Mouse (Mus musculus): ENCODE measurements around the gene AL732309.1. TPM values are rescaled to one million over a fixed set of nuclear protein-coding genes. Genes with fewer than 3 reads are reported as not detected.

AL732309.1 gene
- polyA plus RNA-seq, 1 experiment from 2014 or later: 4.2 TPM

DNA sequence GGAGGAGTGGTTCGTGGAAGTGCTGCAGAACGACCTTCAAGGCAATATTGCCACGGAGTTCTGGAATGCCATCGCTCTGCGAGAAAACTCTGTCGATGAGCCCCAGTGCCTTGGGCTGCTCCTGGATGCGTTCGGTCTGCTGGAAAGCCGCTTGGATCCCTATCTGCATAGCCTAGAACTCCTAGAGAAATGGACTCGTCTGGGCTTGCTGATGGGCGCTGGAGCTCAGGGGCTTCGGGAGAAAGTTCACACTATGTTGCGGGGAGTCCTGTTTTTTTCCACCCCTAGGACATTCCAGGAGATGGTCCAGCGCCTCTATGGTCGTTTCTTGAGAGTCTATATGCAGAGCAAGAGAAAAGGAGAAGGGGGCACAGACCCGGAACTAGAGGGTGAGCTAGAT lies 26.3 kb upstream of the AL732309.1 start:
- DNase-seq (ENCODE audit: low spot score): no peak
- peaks cover 10% of the 10 kb centered on the region for H3K36me3 ChIP-seq (replicated peaks; ENCODE audit: control insufficient read depth, insufficient read depth, low read depth, low read length)
- peaks cover 4% of the 10 kb centered on the region; the same call in 1 of the 2 replicates for H3K4me1 ChIP-seq (ENCODE audit: control insufficient read depth, insufficient read depth, low read length)

GRCm38 (mm10) chr2:25272515-25272914 lies 25.9 kb upstream of the AL732309.1 start:
- WGBS: under 1% methylated on average over 29 of the region's 29 CpGs
- Histone ChIP-seq H3K4me3 (ENCODE audit: low read depth, low read length) (peak overlapping the region; percentile 94), H3K27me3 (ENCODE audit: control insufficient read depth, insufficient read depth, low read length) (no peaks in the 10 kb centered on the region), H3K36me3 (replicated peaks; ENCODE audit: control insufficient read depth, insufficient read depth, low read depth, low read length) (peaks cover 7% of the 10 kb centered on the region), H3K27ac (replicated peaks; ENCODE audit: low read depth, low read length) (no peak overlapping the region; the same call in 1 of the 2 replicates), H3K4me1 (ENCODE audit: control insufficient read depth, insufficient read depth, low read length) (peaks cover 4% of the 10 kb centered on the region; the same call in 1 of the 2 replicates), H3K9ac (replicated peaks; ENCODE audit: low read length) (peak overlapping the region; percentile 87), H3K4me2 (ENCODE audit: low read depth, low read length) (peak overlapping the region; percentile 90), H3K9me3 (replicated peaks; ENCODE audit: control insufficient read depth, low read length) (no peaks in the 10 kb centered on the region)
- ATAC-seq (replicated peaks; ENCODE audit: insufficient number of reproducible peaks, low FRiP score, low TSS enrichment, low read depth) (peak; percentile 56), DNase-seq (ENCODE audit: low spot score) (no peak)

More for the DNA sequence above, 26.3 kb upstream of the AL732309.1 start:
- Histone ChIP-seq H3K27ac (replicated peaks; ENCODE audit: low read depth, low read length) (no peak overlapping the region), H3K4me2 (ENCODE audit: low read depth, low read length) (peak overlapping the region; percentile 90), H3K4me3 (ENCODE audit: low read depth, low read length) (peak overlapping the region; percentile 94), H3K9ac (replicated peaks; ENCODE audit: low read length) (peak overlapping the region; percentile 87), H3K27me3 (ENCODE audit: control insufficient read depth, insufficient read depth, low read length) (no peaks in the 10 kb centered on the region), H3K9me3 (replicated peaks; ENCODE audit: control insufficient read depth, low read length) (no peaks in the 10 kb centered on the region)
- 42% methylated on average over 16 of the region's 16 CpGs for WGBS
- ATAC-seq (replicated peaks; ENCODE audit: insufficient number of reproducible peaks, low FRiP score, low TSS enrichment, low read depth): no peak

DNA sequence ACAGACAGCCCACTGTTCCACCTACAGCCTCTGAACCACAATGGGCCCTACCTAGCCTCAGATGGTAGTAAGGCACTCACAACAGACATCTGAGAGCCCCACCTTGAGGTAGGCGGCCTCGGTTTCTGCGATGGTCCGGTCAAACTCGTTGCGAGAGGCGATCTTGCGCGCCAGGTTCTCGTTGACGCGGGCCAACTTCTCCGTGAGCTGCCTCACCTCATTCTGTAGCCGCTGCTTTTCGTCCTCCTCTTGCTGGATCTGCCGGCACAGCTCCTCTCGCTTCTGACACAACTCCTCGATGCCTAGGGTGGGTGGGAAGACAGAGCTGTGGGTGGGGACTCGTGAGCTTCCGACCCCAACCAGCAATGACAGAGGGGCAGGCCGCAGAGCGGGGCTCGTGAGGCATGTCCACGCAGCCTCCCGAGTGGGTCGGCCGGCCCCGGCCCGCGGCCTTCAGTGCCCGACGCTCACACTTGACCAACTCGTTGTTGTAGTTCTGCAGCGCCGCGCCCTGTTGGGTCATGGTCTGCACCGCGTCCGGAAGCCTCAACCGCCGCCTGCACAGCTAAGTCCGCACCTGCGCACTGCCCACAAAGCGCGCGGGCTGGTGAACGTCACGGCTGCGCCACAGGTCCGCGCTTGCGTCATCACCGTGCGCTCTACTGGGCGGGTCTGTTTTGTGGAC lies 25.3 kb upstream of the AL732309.1 start, which contains the start of the genes Ssna1 and Anapc2:
Ssna1 (minus strand) TSS at position 612 of the 685 bp plus-strand sequence.
Anapc2 (plus strand) TSS at position 652 of the 685 bp plus-strand sequence.
- Histone ChIP-seq H3K36me3 (replicated peaks; ENCODE audit: control insufficient read depth, insufficient read depth, low read depth, low read length) (peaks cover 5% of the 10 kb centered on the region), H3K9me3 (replicated peaks; ENCODE audit: control insufficient read depth, low read length) (no peaks in the 10 kb centered on the region), H3K4me1 (ENCODE audit: control insufficient read depth, insufficient read depth, low read length) (peaks cover 4% of the 10 kb centered on the region; the same call in 1 of the 2 replicates), H3K9ac (replicated peaks; ENCODE audit: low read length) (peak within 1 kb of the TSS; percentile 87), H3K27ac (replicated peaks; ENCODE audit: low read depth, low read length) (peak within 1 kb of the TSS; percentile 22; the same call in 1 of the 2 replicates), H3K4me3 (ENCODE audit: low read depth, low read length) (peak within 1 kb of the TSS; percentile 94), H3K4me2 (ENCODE audit: low read depth, low read length) (peak within 1 kb of the TSS; percentile 90), H3K27me3 (ENCODE audit: control insufficient read depth, insufficient read depth, low read length) (no peaks in the 10 kb centered on the region)
- ATAC-seq (replicated peaks; ENCODE audit: insufficient number of reproducible peaks, low FRiP score, low TSS enrichment, low read depth) (peak; percentile 94), DNase-seq (ENCODE audit: low spot score) (peak; percentile 99)
- under 1% methylated on average over 54 of the region's 55 CpGs for WGBS

DNA sequence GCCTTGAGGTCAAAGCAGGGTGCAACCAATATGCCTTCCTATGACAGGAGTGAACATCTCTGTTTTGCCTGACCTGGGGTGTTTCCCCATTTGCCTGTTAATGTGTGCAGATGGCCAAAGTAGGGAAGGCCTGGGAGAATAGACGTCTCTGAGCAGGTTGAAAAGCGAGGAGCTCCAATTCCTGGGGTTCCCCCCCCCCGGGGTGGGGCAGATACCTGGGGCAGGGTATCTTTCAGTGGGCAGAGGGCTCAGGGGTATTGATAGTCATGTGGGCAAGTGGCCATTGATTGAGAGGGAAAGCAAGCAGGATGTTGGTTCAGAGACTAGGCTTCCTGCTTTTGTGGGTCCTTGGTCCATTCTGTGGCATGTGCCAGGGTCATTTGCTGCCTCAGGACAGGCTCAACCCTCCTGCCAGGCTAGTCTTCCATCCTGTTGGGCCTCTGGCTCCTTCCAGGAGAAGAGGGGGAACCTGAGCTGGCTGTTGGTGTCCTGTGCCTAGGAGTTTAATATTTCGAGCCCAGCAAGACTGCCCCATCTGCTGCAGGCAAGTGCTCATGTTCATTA lies 21.2 kb upstream of the AL732309.1 start:
- Histone ChIP-seq H3K4me3 (ENCODE audit: low read depth, low read length) (no peak overlapping the region), H3K9me3 (replicated peaks; ENCODE audit: control insufficient read depth, low read length) (no peaks in the 10 kb centered on the region), H3K36me3 (replicated peaks; ENCODE audit: control insufficient read depth, insufficient read depth, low read depth, low read length) (no peaks in the 10 kb centered on the region; the same call in 1 of the 2 replicates), H3K27me3 (ENCODE audit: control insufficient read depth, insufficient read depth, low read length) (peaks cover 12% of the 10 kb centered on the region), H3K4me1 (ENCODE audit: control insufficient read depth, insufficient read depth, low read length) (peaks cover 9% of the 10 kb centered on the region), H3K27ac (replicated peaks; ENCODE audit: low read depth, low read length) (no peak overlapping the region), H3K9ac (replicated peaks; ENCODE audit: low read length) (no peak overlapping the region), H3K4me2 (ENCODE audit: low read depth, low read length) (no peak overlapping the region)
- DNase-seq (ENCODE audit: low spot score) (no peak), ATAC-seq (replicated peaks; ENCODE audit: insufficient number of reproducible peaks, low FRiP score, low TSS enrichment, low read depth) (no peak)
- WGBS: 74% methylated on average over 4 of the region's 4 CpGs

GRCm38 (mm10) chr2:25267241-25267640 lies 20.6 kb upstream of the AL732309.1 start:
- peaks cover 12% of the 10 kb centered on the region for H3K27me3 ChIP-seq (ENCODE audit: control insufficient read depth, insufficient read depth, low read length)
- H3K9me3 ChIP-seq (replicated peaks; ENCODE audit: control insufficient read depth, low read length): no peaks in the 10 kb centered on the region
- DNase-seq (ENCODE audit: low spot score): no peak
- no peak overlapping the region for H3K9ac ChIP-seq (replicated peaks; ENCODE audit: low read length)
- peaks cover 9% of the 10 kb centered on the region for H3K4me1 ChIP-seq (ENCODE audit: control insufficient read depth, insufficient read depth, low read length)
- H3K4me2 ChIP-seq (ENCODE audit: low read depth, low read length): no peak overlapping the region
- H3K4me3 ChIP-seq (ENCODE audit: low read depth, low read length): no peak overlapping the region
- ATAC-seq (replicated peaks; ENCODE audit: insufficient number of reproducible peaks, low FRiP score, low TSS enrichment, low read depth): no peak
- no peak overlapping the region for H3K27ac ChIP-seq (replicated peaks; ENCODE audit: low read depth, low read length)
- H3K36me3 ChIP-seq (replicated peaks; ENCODE audit: control insufficient read depth, insufficient read depth, low read depth, low read length): no peaks in the 10 kb centered on the region; the same call in 1 of the 2 replicates

- DNase-seq (ENCODE audit: low spot score) (no peak), ATAC-seq (replicated peaks; ENCODE audit: insufficient number of reproducible peaks, low FRiP score, low TSS enrichment, low read depth) (no peak)
- WGBS: 58% methylated on average over 2 of the region's 2 CpGs
- Histone ChIP-seq H3K4me1 (ENCODE audit: control insufficient read depth, insufficient read depth, low read length) (peaks cover 9% of the 10 kb centered on the region), H3K27ac (replicated peaks; ENCODE audit: low read depth, low read length) (no peak overlapping the region), H3K27me3 (ENCODE audit: control insufficient read depth, insufficient read depth, low read length) (peaks cover 12% of the 10 kb centered on the region), H3K9me3 (replicated peaks; ENCODE audit: control insufficient read depth, low read length) (no peaks in the 10 kb centered on the region), H3K4me3 (ENCODE audit: low read depth, low read length) (no peak overlapping the region), H3K36me3 (replicated peaks; ENCODE audit: control insufficient read depth, insufficient read depth, low read depth, low read length) (no peaks in the 10 kb centered on the region; the same call in 1 of the 2 replicates), H3K4me2 (ENCODE audit: low read depth, low read length) (no peak overlapping the region), H3K9ac (replicated peaks; ENCODE audit: low read length) (no peak overlapping the region)
Measured at GRCm38 (mm10) chr2:25266720-25267119, 20.1 kb upstream of the AL732309.1 start.

DNA sequence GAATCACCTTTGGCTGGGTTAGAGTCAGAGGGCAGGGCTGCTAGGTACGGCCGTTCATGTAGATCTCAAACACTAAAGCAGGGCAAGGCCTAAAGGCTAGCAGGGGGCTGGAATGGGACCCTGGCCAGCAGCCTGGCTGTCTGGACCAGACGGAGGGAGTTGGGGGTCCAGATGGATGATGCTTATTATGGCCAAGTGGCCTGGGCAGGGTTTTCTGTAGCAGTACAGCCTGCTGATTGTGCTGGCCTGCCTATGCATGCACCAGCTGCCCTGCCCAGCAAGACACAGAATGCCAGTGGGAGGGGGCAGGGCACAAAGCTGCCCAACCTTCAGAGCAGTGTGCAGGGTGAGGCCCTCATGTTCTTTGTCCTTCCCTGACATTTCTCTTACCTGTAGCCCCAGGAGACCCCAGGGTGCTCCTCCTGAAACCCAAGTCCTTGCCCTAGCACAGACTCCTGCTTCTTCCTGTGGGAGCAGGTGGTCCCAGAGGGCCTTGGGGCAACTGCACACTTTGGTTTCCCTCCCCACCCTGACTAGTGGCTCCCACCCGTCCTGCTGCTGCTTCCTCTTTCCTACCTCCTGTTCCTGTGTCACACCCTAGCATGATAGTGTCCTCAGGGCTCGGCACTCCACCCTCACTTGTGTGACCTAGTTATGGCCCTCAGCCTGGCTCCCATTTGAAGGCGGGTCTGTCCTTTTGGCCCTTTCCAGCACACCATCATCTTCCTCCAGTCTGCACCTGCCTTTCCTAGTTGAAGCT lies 19.4 kb upstream of the AL732309.1 start:
- H3K4me2 ChIP-seq (ENCODE audit: low read depth, low read length): no peak overlapping the region
- no peak for ATAC-seq (replicated peaks; ENCODE audit: insufficient number of reproducible peaks, low FRiP score, low TSS enrichment, low read depth)

More for the DNA sequence above, 19.4 kb upstream of the AL732309.1 start:
- no peak for DNase-seq (ENCODE audit: low spot score)
- H3K9ac ChIP-seq (replicated peaks; ENCODE audit: low read length): no peak overlapping the region
- peaks cover 12% of the 10 kb centered on the region for H3K27me3 ChIP-seq (ENCODE audit: control insufficient read depth, insufficient read depth, low read length)
- WGBS: 64% methylated on average over 6 of the region's 6 CpGs
- no peak overlapping the region for H3K27ac ChIP-seq (replicated peaks; ENCODE audit: low read depth, low read length)
- no peak overlapping the region for H3K4me3 ChIP-seq (ENCODE audit: low read depth, low read length)
- no peaks in the 10 kb centered on the region; the same call in 1 of the 2 replicates for H3K36me3 ChIP-seq (replicated peaks; ENCODE audit: control insufficient read depth, insufficient read depth, low read depth, low read length)
- no peaks in the 10 kb centered on the region for H3K9me3 ChIP-seq (replicated peaks; ENCODE audit: control insufficient read depth, low read length)
- H3K4me1 ChIP-seq (ENCODE audit: control insufficient read depth, insufficient read depth, low read length): peaks cover 9% of the 10 kb centered on the region
